Mouse (Mus musculus) liver, embryonic 14.5 days (tissue): ENCODE data around the gene Mrvi1.

Experiments used
- CTCF ChIP-seq: IDR thresholded peaks from 2 replicates; pipeline ENCODE4 v1.5.1; 2016; ENCODE audit warnings: antibody characterized with exemption, low read depth, control low read depth
- EP300 ChIP-seq: IDR thresholded peaks from 2 replicates; pipeline ENCODE4 v1.6.1; 2016; ENCODE audit warnings: antibody characterized with exemption, low read depth

DNA sequence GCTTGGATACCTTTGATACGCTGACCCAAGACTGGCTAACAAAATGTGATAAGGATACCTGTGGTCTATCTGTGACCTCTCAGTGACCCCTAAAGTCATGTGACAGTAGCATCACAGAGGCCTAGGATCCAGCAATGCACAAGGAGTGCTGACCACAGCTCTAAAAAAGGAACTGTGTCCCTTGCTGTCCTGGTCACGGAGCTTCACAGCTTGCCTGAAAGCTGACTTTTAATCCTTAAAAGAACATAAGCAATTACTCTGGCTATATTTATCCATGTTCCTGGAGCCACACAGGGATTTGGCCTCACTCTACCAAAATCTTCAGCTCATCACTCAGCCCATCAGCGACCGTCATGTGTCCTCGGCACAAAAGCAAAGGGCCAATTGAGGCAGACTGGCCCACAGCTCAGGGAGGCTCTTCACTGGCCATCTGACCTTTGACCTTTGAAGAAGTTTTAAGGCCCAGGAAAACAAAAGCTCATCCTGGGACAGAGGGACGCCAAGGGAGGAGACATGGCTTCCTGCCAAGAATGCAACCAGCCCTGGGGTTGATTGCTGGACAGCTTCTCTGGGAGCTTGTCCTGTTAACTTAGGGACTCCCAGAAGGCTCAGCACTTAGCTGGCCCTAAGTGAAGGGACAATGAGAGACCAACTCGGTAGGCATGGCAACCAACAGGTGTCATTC, 3.5 kb upstream of the Mrvi1 start:
- TF ChIP-seq CTCF, result no peak
- TF ChIP-seq EP300, result no peak
